Comparison of ENCODE assay signal across 7 mouse cellular contexts in genomic region chr6:140595551-140595950, GRCm38 (mm10). TPM values are rescaled to one million over a fixed set of nuclear protein-coding genes. Genes with fewer than 3 reads are reported as not detected.
A peak's percentile ranks its signal among the peaks of the same experiment; 100 is the strongest.
DNase-seq lines count a peak whose midpoint lies in the region; ATAC-seq lines count a peak whose summit lies in the region.
"Not testable (repeated sequence)": the region's sequence is repeated elsewhere in the genome, so short reads cannot be mapped to it uniquely, and the experiment has no call there.

No protein-coding gene starts in this region.

- DNase-seq in kidney, adult 18-20 months: peak; percentile 50
- peak; percentile 46 to 56 for DNase-seq in kidney, adult 8-10 months
- DNase-seq in kidney, postnatal 14 days: peak; percentile 39
- DNase-seq in kidney, postnatal 36 days: peak; percentile 49 to 70
- DNase-seq in thymus, postnatal 0 days (ENCODE audit: low spot score): peak; percentile 34

- not testable (repeated sequence) for H3K9me3 ChIP-seq in kidney, embryonic 16.5 days (ENCODE audit: low read length); midbrain, embryonic 12.5 days

- not testable (repeated sequence) for H3K4me1 ChIP-seq in kidney, embryonic 16.5 days (ENCODE audit: insufficient read depth, low read length)
- H3K4me1 ChIP-seq in midbrain, embryonic 12.5 days: peaks cover 10% of the 10 kb centered on the region; the same call in 1 of the 2 replicates

- H3K27ac ChIP-seq in kidney, embryonic 16.5 days (ENCODE audit: low read length): not testable (repeated sequence)
- peak overlapping the region; percentile 30; the same call in 1 of the 2 replicates for H3K27ac ChIP-seq in midbrain, embryonic 12.5 days (replicated peaks)

- ATAC-seq in kidney, embryonic 16.5 days (ENCODE audit: low FRiP score, low TSS enrichment): 0 out of 2 replicates have a peak, but pooled peaks have one; percentile 13
- not testable (repeated sequence) for ATAC-seq in midbrain, embryonic 12.5 days (ENCODE audit: low FRiP score, low read depth)

- H3K36me3 ChIP-seq in kidney, embryonic 16.5 days (ENCODE audit: insufficient read depth, low read length): peaks cover 39% of the 10 kb centered on the region
- H3K36me3 ChIP-seq in midbrain, embryonic 12.5 days: peaks cover 57% of the 10 kb centered on the region

- not testable (repeated sequence) for H3K4me2 ChIP-seq in kidney, embryonic 16.5 days (replicated peaks; ENCODE audit: low read depth, low read length); midbrain, embryonic 12.5 days (replicated peaks)

- H3K9ac ChIP-seq in kidney, embryonic 16.5 days (replicated peaks; ENCODE audit: low read length); midbrain, embryonic 12.5 days (replicated peaks): not testable (repeated sequence)

- H3K4me3 ChIP-seq in kidney, embryonic 16.5 days (ENCODE audit: low read length); midbrain, embryonic 12.5 days: not testable (repeated sequence)

- WGBS in kidney, embryonic 16.5 days: 71% methylated on average over 6 of the region's 6 CpGs
- WGBS in midbrain, embryonic 12.5 days: 92% methylated on average over 6 of the region's 6 CpGs

- H3K27me3 ChIP-seq in kidney, embryonic 16.5 days (ENCODE audit: insufficient read depth, low read length); midbrain, embryonic 12.5 days: not testable (repeated sequence)

RNA-seq across cellular contexts. Expression of gene Aebp2, which starts 26.9 kb away (rescaled TPM):
- polyA plus RNA-seq in kidney, embryonic 16.5 days (2015; fragmentation: Nextera tagmentation; extraction: Ambion mirVana): 9.4 and 10.8 TPM in 2 replicates
- 24.8 and 27.1 TPM in 2 replicates for polyA plus RNA-seq in midbrain, embryonic 12.5 days (2016; fragmentation: Nextera tagmentation; extraction: Ambion mirVana)
- polyA plus RNA-seq in thymus, postnatal 0 days (2015; fragmentation: Nextera tagmentation; extraction: Ambion mirVana): 17.4 and 24.4 TPM in 2 replicates
